Mouse (Mus musculus) gastrocnemius, adult 18-20 months (tissue): Measurements from ENCODE around the gene Nanog. TPM values are rescaled to one million over a fixed set of nuclear protein-coding genes. Genes with fewer than 3 reads are reported as not detected.
A peak's percentile ranks its signal among the peaks of the same experiment; 100 is the strongest.
"Not testable (repeated sequence)": the region's sequence is repeated elsewhere in the genome, so short reads cannot be mapped to it uniquely, and the experiment has no call there.

Experiments used
- DNase-seq: peaks from one replicate; pipeline ENCODE4 v3.0.0; 2021; ENCODE audit warnings: low spot score
- long read RNA-seq, 2 experiments: library from polyadenylated mRNA; stranded (forward); transcript quantifications; one replicate each; pipeline ENCODE4 v2.0.0; 2021
- total RNA-seq, 2 experiments: library from RNA; stranded (reverse); gene quantifications; 2 replicates each; pipeline ENCODE4 v1.2.3; 2021

Nanog gene
- not detected for total RNA-seq
- long read RNA-seq, experiment 1: 0 reads
- long read RNA-seq, experiment 2: 0 reads

- DNase-seq: no peak
These were observed at the start of gene Nanog for GRCm38 (mm10) chr6:122707036-122707800. TSS of gene Nanog (plus strand) at chr6:122707489.

- DNase-seq: no peak
These were observed 49.7 kb upstream of the Nanog start for GRCm38 (mm10) chr6:122657630-122658029.

- DNase-seq: no peak
These were observed 47.7 kb upstream of the Nanog start for GRCm38 (mm10) chr6:122659567-122659966.

GRCm38 (mm10) chr6:122660601-122661379 is 46.5 kb upstream of the Nanog start:
- DNase-seq: peak; percentile 13

GRCm38 (mm10) chr6:122662551-122663264 is 44.6 kb upstream of the Nanog start:
- DNase-seq: no peak

GRCm38 (mm10) chr6:122663596-122664206 is 43.6 kb upstream of the Nanog start:
- no peak for DNase-seq

GRCm38 (mm10) chr6:122665866-122666265 is 41.4 kb upstream of the Nanog start:
- DNase-seq: no peak

- DNase-seq: no peak
These were observed 39.6 kb upstream of the Nanog start for GRCm38 (mm10) chr6:122667715-122668114.

- no peak for DNase-seq
These were observed 38.5 kb upstream of the Nanog start for GRCm38 (mm10) chr6:122668823-122669222.

GRCm38 (mm10) chr6:122669406-122670200 is 37.7 kb upstream of the Nanog start:
- DNase-seq: peak; percentile 87

GRCm38 (mm10) chr6:122670201-122670551 is 37.1 kb upstream of the Nanog start:
- DNase-seq: no peak

- DNase-seq: no peak
These were observed 36.4 kb upstream of the Nanog start for GRCm38 (mm10) chr6:122670841-122671240.

GRCm38 (mm10) chr6:122672746-122673145 is 34.5 kb upstream of the Nanog start:
- DNase-seq: no peak

- DNase-seq: no peak
These were observed 24.6 kb upstream of the Nanog start for GRCm38 (mm10) chr6:122682646-122683045.

GRCm38 (mm10) chr6:122686709-122687108 is 20.6 kb upstream of the Nanog start:
- DNase-seq: no peak

- DNase-seq: no peak
These were observed 17.8 kb upstream of the Nanog start for GRCm38 (mm10) chr6:122689411-122690055.

GRCm38 (mm10) chr6:122690082-122690481 is 17.2 kb upstream of the Nanog start:
- DNase-seq: no peak

GRCm38 (mm10) chr6:122695398-122695797 is 11.9 kb upstream of the Nanog start:
- no peak for DNase-seq

- DNase-seq: not testable (repeated sequence)
These were observed 7.7 kb upstream of the Nanog start for GRCm38 (mm10) chr6:122699628-122700027.

- DNase-seq: no peak
These were observed 5.5 kb upstream of the Nanog start for GRCm38 (mm10) chr6:122701816-122702215.
